In the genomic region with DNA sequence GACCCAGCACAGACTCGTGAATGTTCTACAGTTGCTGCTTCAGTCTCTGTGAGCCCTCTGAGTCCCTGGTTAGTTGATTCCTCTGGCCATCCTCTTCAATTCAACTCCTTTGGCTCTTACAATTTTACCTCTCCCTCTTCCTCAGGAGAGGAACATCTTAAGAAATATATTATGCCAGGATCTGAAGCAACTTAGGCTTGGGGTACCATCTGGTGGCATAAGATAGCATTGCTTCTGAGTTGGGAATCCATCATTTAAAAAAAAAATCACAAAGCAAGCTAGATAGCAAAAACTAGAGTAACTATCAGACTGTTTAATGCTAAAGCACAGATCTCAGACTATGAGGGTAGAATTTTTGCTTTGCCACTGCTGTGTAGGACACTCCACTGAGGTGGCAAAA, we compare ENCODE assay signal across 18 mouse cellular contexts. TPM values are rescaled to one million over a fixed set of nuclear protein-coding genes. Genes with fewer than 3 reads are reported as not detected.
A peak's percentile ranks its signal among the peaks of the same experiment; 100 is the strongest.
DNase-seq lines count a peak whose midpoint lies in the region; ATAC-seq and TF ChIP-seq lines count a peak whose summit lies in the region.
"Had no signal": no experiment of that assay in that cellular context is flagged by ENCODE, and none has a peak within 500 bp of the region (broad histone marks: within the 10 kb centered on the region; RNA-seq: fewer than 3 reads in every experiment).

No protein-coding gene starts in this region.

- TF ChIP-seq CTCF in liver, postnatal 0 days (IDR thresholded peaks at IDR 0.05; ENCODE audit: low read depth): peak; percentile 36
- TF ChIP-seq CTCF in MEL (IDR thresholded peaks at IDR 0.05 in 2 of 3, conservative IDR thresholded peaks at IDR 0.05 in 1 of 3; ENCODE audit: control insufficient read depth in 1 of 3, insufficient read depth in 1 of 3, low read depth in 2 of 3, low read length in 3 of 3, poor library complexity in 1 of 3, severe bottlenecking in 1 of 3): no peak; a peak in 1 of 6 replicates

- 47% methylated on average over 1 of the region's 1 CpGs for WGBS in hindbrain, embryonic 14.5 days
- 78% methylated on average over 1 of the region's 1 CpGs for WGBS in hindbrain, embryonic 13.5 days
- 52% methylated on average over 1 of the region's 1 CpGs for WGBS in liver, postnatal 0 days (ENCODE audit: insufficient replicate concordance)

- H3K9ac ChIP-seq in hindbrain, embryonic 14.5 days: no peak overlapping the region
- no peak overlapping the region for H3K9ac ChIP-seq in hindbrain, embryonic 13.5 days
- no peak overlapping the region for H3K9ac ChIP-seq in liver, postnatal 0 days (replicated peaks)
- no peak overlapping the region for H3K9ac ChIP-seq in MEL (ENCODE audit: control insufficient read depth, low read depth, low read length, poor library complexity, severe bottlenecking)
- H3K9ac ChIP-seq: heart, embryonic 13.5 days; liver, embryonic 15.5 days had no signal

- no peak overlapping the region for H3K27ac ChIP-seq in hindbrain, embryonic 14.5 days
- H3K27ac ChIP-seq in hindbrain, embryonic 13.5 days: no peak overlapping the region
- no peak overlapping the region for H3K27ac ChIP-seq in liver, postnatal 0 days (ENCODE audit: low read depth)
- H3K27ac ChIP-seq in MEL (ENCODE audit: control insufficient read depth, low read depth, low read length): no peak overlapping the region
- H3K27ac ChIP-seq: heart, embryonic 13.5 days; limb, embryonic 10.5 days; liver, embryonic 15.5 days had no signal

- H3K36me3 ChIP-seq in hindbrain, embryonic 14.5 days (replicated peaks; ENCODE audit: control insufficient read depth, insufficient read depth): no peaks in the 10 kb centered on the region
- H3K36me3 ChIP-seq in hindbrain, embryonic 13.5 days: no peaks in the 10 kb centered on the region
- H3K36me3 ChIP-seq in liver, postnatal 0 days (replicated peaks; ENCODE audit: insufficient read depth, low read length): no peaks in the 10 kb centered on the region
- no peaks in the 10 kb centered on the region for H3K36me3 ChIP-seq in MEL (ENCODE audit: control insufficient read depth in 1 of 2, insufficient read depth in 2 of 2, low read length in 2 of 2)
- H3K36me3 ChIP-seq: heart, embryonic 13.5 days; limb, embryonic 10.5 days; liver, embryonic 15.5 days had no signal

- no peaks in the 10 kb centered on the region for H3K27me3 ChIP-seq in hindbrain, embryonic 14.5 days (ENCODE audit: control insufficient read depth, insufficient read depth, low read length)
- no peaks in the 10 kb centered on the region for H3K27me3 ChIP-seq in hindbrain, embryonic 13.5 days
- H3K27me3 ChIP-seq in liver, postnatal 0 days (ENCODE audit: insufficient read depth, low read length): no peaks in the 10 kb centered on the region
- 0 out of 4 replicates have a peak, but pooled peaks cover 0 to 2% of the 10 kb centered on the region in 2 experiments for H3K27me3 ChIP-seq in MEL (ENCODE audit: control insufficient read depth in 1 of 2, insufficient read depth in 2 of 2, low read length in 2 of 2)
- H3K27me3 ChIP-seq: heart, embryonic 13.5 days; liver, embryonic 15.5 days had no signal

- H3K4me1 ChIP-seq in hindbrain, embryonic 14.5 days (replicated peaks; ENCODE audit: control insufficient read depth, insufficient read depth, low read length): no peaks in the 10 kb centered on the region
- no peaks in the 10 kb centered on the region for H3K4me1 ChIP-seq in hindbrain, embryonic 13.5 days (replicated peaks)
- no peaks in the 10 kb centered on the region for H3K4me1 ChIP-seq in liver, postnatal 0 days (ENCODE audit: insufficient read depth)
- H3K4me1 ChIP-seq in MEL (ENCODE audit: control insufficient read depth in 1 of 2, insufficient read depth in 2 of 2, low read length in 2 of 2): no peaks in the 10 kb centered on the region
- H3K4me1 ChIP-seq: heart, embryonic 13.5 days; limb, embryonic 10.5 days; liver, embryonic 15.5 days had no signal

- no peak overlapping the region for H3K4me3 ChIP-seq in hindbrain, embryonic 14.5 days (replicated peaks; ENCODE audit: low read length)
- no peak overlapping the region for H3K4me3 ChIP-seq in hindbrain, embryonic 13.5 days
- no peak overlapping the region for H3K4me3 ChIP-seq in liver, postnatal 0 days (ENCODE audit: low read depth, low read length)
- no peak overlapping the region for H3K4me3 ChIP-seq in MEL (ENCODE audit: control insufficient read depth in 1 of 2, insufficient read depth in 1 of 2, low read depth in 2 of 2, low read length in 2 of 2)
- H3K4me3 ChIP-seq: erythroblast, embryonic 14.5 days; heart, embryonic 13.5 days; limb, embryonic 10.5 days; liver, embryonic 15.5 days had no signal

- no peak for TF ChIP-seq POLR2A in MEL (IDR thresholded peaks at IDR 0.05; ENCODE audit: control insufficient read depth in 1 of 2, insufficient read depth in 1 of 2, low read depth in 1 of 2, low read length in 2 of 2, poor library complexity in 1 of 2)

- H3K79me2 ChIP-seq in MEL (ENCODE audit: control insufficient read depth, insufficient read depth, low read length, poor library complexity): no peaks in the 10 kb centered on the region

- ATAC-seq in hindbrain, embryonic 14.5 days (ENCODE audit: low FRiP score): no peak
- ATAC-seq in hindbrain, embryonic 13.5 days (ENCODE audit: low FRiP score): no peak
- ATAC-seq in liver, postnatal 0 days: no peak

- TF ChIP-seq RAD21 in MEL (IDR thresholded peaks at IDR 0.05; ENCODE audit: low read depth, low read length): peak; percentile 25

- no peaks in the 10 kb centered on the region for H3K9me3 ChIP-seq in hindbrain, embryonic 14.5 days (ENCODE audit: control insufficient read depth, low read length)
- H3K9me3 ChIP-seq in hindbrain, embryonic 13.5 days: no peaks in the 10 kb centered on the region
- no peaks in the 10 kb centered on the region for H3K9me3 ChIP-seq in liver, postnatal 0 days (ENCODE audit: low read length)
- H3K9me3 ChIP-seq in MEL (replicated peaks; ENCODE audit: insufficient read depth, low read length): no peaks in the 10 kb centered on the region
- H3K9me3 ChIP-seq: heart, embryonic 13.5 days; limb, embryonic 10.5 days; liver, embryonic 15.5 days had no signal

- DNase-seq in hindbrain, embryonic 14.5 days (ENCODE audit: low spot score): peak; percentile 27
- no peak for DNase-seq in liver, postnatal 0 days
- DNase-seq in liver: no peak
- no peak for DNase-seq in MEL (ENCODE audit: low read depth, low spot score)
- peak; percentile 19 to 47 for DNase-seq in frontal cortex, postnatal 36 days (ENCODE audit: low spot score in 2 of 2)
- DNase-seq in spleen, postnatal 10 days (ENCODE audit: low spot score in 2 of 2): no peak
- no peak for DNase-seq in testis, postnatal 10 days (ENCODE audit: low spot score)
- DNase-seq: adrenal gland, postnatal 36 days; cerebellum, adult 11-12 months; embryo, embryonic 11 days; kidney, postnatal 14 days had no signal

- H3K4me2 ChIP-seq in hindbrain, embryonic 14.5 days (replicated peaks): no peak overlapping the region
- no peak overlapping the region for H3K4me2 ChIP-seq in hindbrain, embryonic 13.5 days
- H3K4me2 ChIP-seq in liver, postnatal 0 days (ENCODE audit: low read depth, low read length): no peak overlapping the region
- H3K4me2 ChIP-seq: heart, embryonic 13.5 days; liver, embryonic 15.5 days had no signal

- TF ChIP-seq EP300 in liver, postnatal 0 days (IDR thresholded peaks at IDR 0.05; ENCODE audit: low read depth): no peak
- TF ChIP-seq EP300 in MEL (IDR thresholded peaks at IDR 0.05; ENCODE audit: low read depth in 1 of 2, low read length in 2 of 2): no peak

TF ChIP-seq in MEL, 35 proteins besides CTCF, POLR2A, EP300 and RAD21:
- TF ChIP-seq TBP (IDR thresholded peaks at IDR 0.05; ENCODE audit: low read depth, low read length) (no peak), SMC3 (IDR thresholded peaks at IDR 0.05; ENCODE audit: low read depth, low read length) (peak; percentile 31)
TF ChIP-seq in MEL: peak in this region for 1.

RNA-seq across cellular contexts. Expression of gene Serpinb8, which starts 27.7 kb away (rescaled TPM):
- polyA plus RNA-seq in hindbrain, embryonic 14.5 days (2014; fragmentation: Nextera tagmentation; extraction: Ambion mirVana): 0.41 and 0.67 TPM in 2 replicates
- polyA plus RNA-seq in hindbrain, embryonic 13.5 days (2015; fragmentation: Nextera tagmentation; extraction: Ambion mirVana): 0.72 and 0.86 TPM in 2 replicates
- polyA plus RNA-seq in liver, postnatal 0 days (2015; fragmentation: Nextera tagmentation; extraction: Ambion mirVana): 0.12 and 0.19 TPM in 2 replicates
- total RNA-seq in MEL (2012; rRNA removed): not detected in 2 replicates
- not detected for polyA plus RNA-seq in MEL (2012; ENCODE audit: insufficient read depth in 1 of 2, insufficient read length in 2 of 2, low read depth in 1 of 2, low replicate concordance in 2 of 2, missing spikeins in 1 of 2)
- total RNA-seq: megakaryocyte-erythroid progenitor cell, adult 5-6 weeks had no signal
- polyA plus RNA-seq: erythroblast, embryonic 14.5 days had no signal

RNA-seq across cellular contexts. Expression of gene Serpinb2, which starts 50.9 kb away (rescaled TPM):
- polyA plus RNA-seq in hindbrain, embryonic 14.5 days (2014; fragmentation: Nextera tagmentation; extraction: Ambion mirVana): 0.23 TPM in 1 of 2 replicates, not detected in the other
- 0.22 TPM in 2 replicates for polyA plus RNA-seq in hindbrain, embryonic 13.5 days (2015; fragmentation: Nextera tagmentation; extraction: Ambion mirVana)
- 3.6 and 3.7 TPM in 2 replicates for polyA plus RNA-seq in liver, postnatal 0 days (2015; fragmentation: Nextera tagmentation; extraction: Ambion mirVana)
- total RNA-seq in MEL (2012; rRNA removed): not detected in 2 replicates
- polyA plus RNA-seq in MEL (2012; ENCODE audit: insufficient read depth in 1 of 2, insufficient read length in 2 of 2, low read depth in 1 of 2, low replicate concordance in 2 of 2, missing spikeins in 1 of 2): not detected
- total RNA-seq: gastrocnemius, adult 8-10 months; megakaryocyte-erythroid progenitor cell, adult 5-6 weeks had no signal
- polyA plus RNA-seq: heart, embryonic 13.5 days had no signal

Comparison
In these comparisons a context has a peak if more than half of its experiments do, and no peak if none do; other contexts are left out.
1. DNase-seq: peak in hindbrain, embryonic 14.5 days (single experiment) and frontal cortex, postnatal 36 days (2 of 2); none in liver, postnatal 0 days (single experiment), liver (single experiment), MEL (single experiment), spleen, postnatal 10 days (0 of 2) and testis, postnatal 10 days (single experiment).